Mouse (Mus musculus) cerebellum, adult 9-10 months (tissue): ENCODE measurements around the gene Tmem192.

Source experiments
- DNase-seq: peaks from one replicate; pipeline ENCODE4 v3.0.0; 2022

Gene Tmem192

DNA sequence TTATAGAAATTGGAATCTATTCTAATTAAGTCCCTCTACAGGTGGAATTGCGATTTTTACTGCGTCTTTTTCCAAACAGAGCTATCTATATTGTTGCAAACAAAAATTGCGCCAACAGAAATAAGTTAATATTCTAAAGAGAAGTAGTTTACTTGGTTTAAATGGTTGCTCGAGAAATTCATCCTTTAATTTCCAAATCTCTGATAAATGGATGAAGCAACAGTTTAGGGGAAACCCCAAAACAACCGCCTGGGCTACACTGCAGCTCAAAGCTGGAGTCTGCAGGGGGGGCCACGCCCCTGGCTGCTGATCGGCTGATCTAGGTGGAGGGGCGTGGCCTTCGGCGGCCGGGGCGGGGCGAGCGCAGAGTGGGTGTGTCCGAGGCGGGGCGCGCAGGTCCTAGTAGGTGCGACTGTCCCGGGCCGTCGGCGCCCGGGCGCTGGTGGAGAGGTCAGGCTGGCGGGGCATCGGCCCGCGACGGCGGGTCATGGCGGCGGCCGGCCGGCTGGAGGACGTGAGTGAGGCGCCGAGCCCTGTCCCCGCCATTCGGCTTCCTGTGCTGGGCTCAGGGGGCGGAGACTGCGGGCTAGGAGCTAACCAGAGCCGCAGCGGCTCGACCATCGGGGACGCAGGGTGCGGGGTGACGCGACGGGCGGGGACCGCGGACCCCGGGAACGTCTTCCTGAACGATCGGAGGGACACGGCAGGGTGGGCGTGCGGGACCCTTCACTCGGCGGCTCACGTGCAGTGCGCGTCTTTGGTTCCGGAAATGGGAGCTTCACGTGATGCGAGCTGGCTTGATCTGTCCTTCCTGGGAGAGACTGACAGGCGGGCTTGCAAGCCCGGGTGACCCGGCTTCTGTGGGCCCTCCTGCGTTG lies at the start of gene Tmem192:
TSS of gene Tmem192 (plus strand) at position 366 of the 878 bp plus-strand sequence.
- peak; percentile 98 for DNase-seq

- DNase-seq = no peak
These were observed 48.3 kb upstream of the Tmem192 start for GRCm38 (mm10) chr8:64898710-64899109.

DNA sequence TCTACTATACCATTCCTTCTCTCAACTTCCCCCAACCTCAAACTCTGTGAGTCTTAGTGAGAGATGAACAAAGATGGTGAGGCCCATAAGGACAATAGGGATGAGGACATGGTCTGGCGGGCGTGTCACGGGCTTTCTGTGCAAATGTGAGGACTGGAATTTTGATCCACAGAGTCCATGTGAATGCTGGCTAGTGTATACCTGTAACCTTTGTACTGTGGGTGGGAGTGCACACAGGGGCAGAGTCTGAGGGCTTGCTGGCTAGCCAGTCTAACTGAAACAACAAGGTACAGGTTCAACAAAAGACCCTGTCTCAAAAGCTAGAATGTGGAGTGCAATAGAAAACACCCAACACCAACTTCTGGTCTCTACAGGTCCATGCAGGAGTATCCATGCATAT lies 46.3 kb upstream of the Tmem192 start:
- DNase-seq = no peak

GRCm38 (mm10) chr8:64901527-64902156 lies 45.3 kb upstream of the Tmem192 start:
- no peak for DNase-seq

- no peak for DNase-seq
These were observed 44.8 kb upstream of the Tmem192 start for GRCm38 (mm10) chr8:64902191-64902590.

DNA sequence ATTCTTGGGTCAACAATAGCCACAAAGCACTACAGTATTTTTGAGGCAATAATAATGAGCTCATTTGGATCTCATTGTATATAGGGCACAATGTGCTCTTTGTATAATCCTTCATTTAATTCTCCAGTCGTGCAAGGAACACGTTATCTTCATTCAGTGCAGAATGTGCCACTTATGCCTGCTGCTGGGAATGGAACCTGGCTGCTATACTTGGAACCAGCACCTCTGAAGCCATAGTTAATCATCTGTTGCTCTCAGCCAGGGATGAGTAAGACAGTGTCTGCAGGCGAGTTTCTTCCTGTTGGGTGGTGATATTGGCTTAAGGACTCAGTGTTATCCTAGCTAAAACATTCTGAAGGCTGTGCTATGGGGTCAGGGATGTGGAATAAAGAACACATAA lies 43.2 kb upstream of the Tmem192 start:
- no peak for DNase-seq

DNA sequence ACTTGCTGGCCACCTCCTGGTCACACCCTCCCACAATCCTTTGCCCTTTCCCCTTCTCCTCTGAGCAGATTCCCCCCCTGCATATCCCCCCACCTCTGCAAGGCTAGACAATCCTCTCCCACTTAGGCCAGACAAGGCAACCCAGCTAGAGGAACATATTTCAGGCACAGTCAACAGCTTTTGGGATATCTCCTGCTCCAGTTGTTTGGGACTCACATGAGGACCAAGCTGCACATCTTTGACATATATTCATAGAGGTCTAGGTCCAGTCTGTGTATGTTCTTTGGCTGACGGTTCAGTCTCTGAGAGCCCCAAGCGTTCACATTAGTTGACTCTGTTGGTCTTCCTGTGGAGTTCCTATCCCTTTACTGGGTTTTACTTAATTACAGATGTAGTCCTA lies 37.0 kb upstream of the Tmem192 start:
- no peak for DNase-seq

DNA sequence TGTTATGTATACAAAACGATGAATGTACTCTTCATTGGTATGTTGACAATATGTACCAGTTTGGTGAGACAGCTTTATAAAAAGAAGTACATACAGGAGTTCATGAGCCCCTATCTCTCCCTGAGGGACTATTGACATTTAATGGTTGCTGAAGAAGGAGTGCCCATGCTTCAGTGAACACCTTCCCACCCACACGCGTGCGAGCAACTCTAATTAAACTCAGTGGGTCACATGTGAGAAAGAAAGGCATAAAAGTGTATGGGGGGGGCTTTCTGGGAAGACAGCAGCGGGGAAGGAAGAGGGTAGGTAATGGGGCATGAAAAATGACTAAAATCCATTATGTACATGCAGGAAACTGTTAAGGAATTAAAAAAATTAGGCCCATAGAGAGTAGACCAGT lies 30.2 kb upstream of the Tmem192 start:
- DNase-seq = no peak

DNA sequence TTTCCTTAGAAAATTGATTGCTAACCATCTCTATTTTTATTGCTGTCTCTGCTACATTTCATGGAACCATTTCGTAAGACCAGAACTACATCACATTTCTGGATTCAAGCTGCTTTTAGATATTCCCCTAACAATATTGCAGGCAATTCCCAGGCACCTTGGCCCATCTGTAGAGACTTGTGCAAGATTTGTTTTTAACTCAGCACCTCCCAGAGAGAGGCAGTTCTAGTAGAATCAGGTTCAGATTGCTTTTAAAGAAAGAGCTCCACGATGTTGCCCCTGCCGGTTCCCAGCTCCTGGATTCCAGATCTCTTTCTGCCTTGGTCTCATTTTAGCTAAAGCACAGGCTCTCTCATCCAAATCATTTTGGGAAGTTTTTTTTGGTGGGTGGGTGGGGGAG lies 23.7 kb upstream of the Tmem192 start:
- DNase-seq = no peak

DNA sequence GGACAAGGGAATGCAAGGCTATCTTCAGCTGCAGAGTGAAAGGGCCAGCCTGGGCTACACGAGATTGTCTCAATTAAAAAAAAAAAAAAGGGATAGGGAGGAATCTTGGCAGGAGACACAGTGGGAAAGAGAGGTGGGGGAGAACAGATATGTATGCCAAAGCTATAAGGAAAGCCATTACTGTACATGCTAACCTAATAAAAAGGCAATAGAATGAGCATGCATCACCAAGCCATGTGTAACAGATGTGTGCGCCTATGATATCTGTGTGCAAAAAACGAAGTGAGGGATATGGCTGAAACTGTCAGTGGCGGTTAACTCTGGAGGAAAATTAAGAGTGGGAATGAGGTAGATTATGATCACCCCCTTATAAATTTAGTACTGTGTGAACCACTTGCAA lies 21.2 kb upstream of the Tmem192 start:
- DNase-seq = no peak

DNA sequence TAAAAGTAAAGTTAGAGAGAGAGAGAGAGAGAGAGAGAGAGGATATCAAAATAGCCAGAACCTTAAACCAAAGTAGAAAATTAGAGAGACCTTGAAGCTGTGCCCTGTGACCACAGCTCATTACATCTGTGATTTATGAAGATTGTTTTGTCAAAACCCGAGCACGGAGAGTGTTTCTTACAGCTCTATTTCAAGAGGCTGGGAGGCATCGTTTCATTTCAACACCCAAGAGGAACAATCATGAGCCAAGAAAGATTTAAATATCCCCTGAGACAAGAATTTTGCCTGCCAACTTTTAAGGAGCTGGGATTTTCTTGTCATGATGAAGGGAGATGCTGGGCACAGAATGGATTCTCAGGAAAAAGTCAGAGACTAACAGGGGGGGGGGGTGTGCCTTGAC lies 20.6 kb upstream of the Tmem192 start:
- DNase-seq = no peak

GRCm38 (mm10) chr8:64928938-64929337 lies 18.0 kb upstream of the Tmem192 start:
- no peak for DNase-seq

DNA sequence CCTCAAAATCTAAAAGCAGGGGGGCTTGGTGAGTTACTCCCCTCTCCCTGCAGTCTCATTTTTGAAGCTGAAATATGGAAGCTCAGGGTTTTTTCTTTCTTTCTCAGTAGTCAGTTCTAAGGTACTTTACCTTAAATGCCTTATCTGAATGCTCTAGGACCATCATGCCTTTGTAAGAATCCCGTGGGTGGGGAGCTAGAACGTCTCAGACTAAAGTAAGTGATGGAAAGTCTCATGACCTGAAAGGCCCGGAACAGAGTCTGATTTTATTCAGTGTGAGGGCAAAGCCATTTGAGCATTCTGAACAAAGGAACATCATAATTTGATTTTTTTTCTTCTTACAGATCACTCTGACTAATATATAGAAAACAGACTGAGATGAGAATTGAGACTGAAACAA lies 12.0 kb upstream of the Tmem192 start:
- no peak for DNase-seq

DNA sequence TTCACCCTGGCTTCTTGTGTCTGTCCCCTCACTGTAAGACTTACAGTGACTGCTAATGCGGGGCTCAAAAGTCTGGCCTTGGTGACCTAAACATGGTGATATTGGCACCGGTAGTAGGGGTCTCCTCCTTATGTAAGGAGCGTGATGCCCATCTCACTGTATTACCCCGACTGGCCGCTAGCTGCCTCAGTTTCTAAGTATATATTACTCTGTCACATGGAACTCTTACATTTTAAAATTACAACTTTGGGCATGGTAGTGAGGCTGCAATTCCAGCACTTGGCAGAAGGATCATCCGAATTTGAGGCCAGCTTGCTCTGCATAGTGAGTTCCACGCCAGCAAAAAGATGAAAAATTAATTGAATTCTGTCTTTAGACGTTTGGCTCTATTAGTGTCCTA lies 6.0 kb upstream of the Tmem192 start:
- DNase-seq = no peak

- DNase-seq = peak; percentile 85
These were observed 5.5 kb upstream of the Tmem192 start for GRCm38 (mm10) chr8:64941495-64941894.

DNA sequence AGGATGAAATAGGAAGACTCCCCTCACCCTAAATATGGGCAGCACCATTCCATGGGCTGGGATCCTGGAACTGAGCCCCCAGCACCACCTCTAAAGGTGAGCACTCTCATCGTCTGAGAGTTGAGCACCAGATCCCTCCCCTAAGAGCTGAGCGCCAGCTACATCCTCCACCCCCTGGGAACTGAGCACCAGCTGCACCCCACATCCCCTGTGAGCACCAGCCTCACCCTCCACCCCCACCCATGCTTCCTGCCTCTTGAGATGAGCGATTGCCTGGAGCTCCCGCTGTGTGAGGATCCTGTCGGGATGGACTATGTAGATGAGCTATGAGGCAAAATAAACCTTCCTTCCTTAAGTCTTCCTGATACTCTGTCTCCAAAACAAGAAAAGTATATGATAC lies 4.0 kb upstream of the Tmem192 start:
- DNase-seq = no peak

DNA sequence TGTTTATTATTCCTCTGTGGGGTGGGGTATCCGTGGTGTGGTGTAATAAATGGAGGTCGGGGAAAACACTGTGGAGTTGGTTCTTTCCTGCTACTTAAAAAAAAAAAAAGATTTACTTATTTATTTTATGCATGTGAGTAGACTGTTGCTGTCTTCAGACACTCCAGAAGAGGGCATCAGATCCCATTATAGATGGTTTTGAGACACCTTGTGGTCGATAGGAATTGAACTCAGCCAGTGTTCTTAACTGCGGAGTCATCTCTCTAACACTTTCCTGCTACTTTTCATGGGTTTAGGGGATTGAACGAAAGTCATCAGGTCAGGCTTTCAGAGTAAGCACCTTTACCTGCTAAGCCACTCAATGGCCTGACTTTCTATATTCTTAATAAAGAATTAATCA lies 2.2 kb upstream of the Tmem192 start:
- peak; percentile 35 for DNase-seq

DNA sequence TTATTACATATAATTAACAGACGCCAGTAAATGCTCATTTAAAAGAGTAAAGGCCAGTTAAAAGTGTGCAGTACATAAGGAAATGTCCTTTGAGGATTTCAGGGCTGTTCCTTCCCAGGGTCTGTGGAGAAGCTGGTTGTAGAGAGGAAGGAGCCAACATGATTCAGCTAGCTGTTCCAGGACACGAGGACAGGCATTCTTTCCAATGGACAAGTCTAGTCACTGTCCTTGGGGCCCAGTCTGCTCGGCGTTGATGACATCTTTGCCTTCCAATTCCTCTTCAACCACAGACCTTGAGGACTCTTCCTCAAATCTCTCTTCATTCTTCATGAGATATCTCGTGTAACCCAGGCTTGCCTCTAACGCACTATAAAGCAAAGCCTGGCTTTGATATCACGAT lies 1.4 kb upstream of the Tmem192 start:
- no peak for DNase-seq

DNA sequence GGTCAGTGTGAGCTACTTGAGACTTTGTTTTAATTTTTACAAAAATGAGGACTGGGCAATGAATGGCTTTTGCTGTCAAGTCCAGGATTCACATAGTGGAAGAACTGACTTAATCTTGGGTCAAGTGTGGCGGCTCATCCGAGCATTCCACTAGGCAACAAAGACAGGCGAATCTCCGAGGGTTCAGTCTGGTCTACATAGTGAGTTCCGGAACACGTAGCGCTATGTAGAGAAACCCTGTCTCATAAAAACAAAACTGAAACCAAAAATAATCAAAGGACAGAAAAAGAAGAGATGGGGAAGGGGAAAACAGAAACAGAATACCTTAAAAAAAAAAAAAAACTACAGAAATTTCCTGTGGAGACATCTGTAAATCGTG lies 555 bp upstream of the Tmem192 start:
- DNase-seq = peak; percentile 21

DNA sequence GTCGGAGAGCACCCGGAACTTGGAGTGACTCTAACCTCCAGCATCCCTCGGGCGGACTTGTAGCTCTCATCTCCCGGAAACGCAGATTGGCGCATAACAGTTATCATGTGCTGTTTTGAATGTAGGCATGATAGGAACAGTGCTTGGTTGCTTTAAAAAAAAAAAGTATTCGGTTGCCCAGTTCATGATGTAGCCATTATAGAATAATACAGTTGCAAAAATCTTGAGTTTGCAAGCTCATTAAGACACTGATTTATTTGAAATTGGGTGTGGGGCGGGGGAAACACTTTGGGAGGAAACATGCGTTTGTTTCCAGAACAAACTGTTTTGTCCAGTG lies 681 bp downstream of the Tmem192 start:
- no peak for DNase-seq

GRCm38 (mm10) chr8:64948371-64948770 lies 1.4 kb downstream of the Tmem192 start:
- DNase-seq = peak; percentile 71

DNA sequence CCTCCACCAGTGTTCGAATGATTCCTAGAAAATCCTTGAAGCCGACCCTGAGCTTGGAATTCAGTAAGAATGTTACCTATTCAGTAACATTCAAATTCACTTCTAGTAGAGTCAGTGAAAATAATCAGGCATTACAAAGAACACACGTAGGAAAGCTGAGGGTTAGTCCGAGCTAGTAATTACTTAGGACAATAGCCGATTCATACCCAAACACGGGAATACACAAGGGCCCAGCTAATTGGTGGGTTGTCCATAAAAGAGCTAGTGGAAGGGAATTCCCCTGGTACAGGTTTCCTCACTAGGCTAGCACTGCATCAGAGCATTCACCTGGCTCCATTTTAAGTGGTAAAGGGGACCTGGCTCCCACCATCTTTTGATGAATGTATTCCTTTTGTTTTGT lies 5.1 kb downstream of the Tmem192 start:
- no peak for DNase-seq

DNA sequence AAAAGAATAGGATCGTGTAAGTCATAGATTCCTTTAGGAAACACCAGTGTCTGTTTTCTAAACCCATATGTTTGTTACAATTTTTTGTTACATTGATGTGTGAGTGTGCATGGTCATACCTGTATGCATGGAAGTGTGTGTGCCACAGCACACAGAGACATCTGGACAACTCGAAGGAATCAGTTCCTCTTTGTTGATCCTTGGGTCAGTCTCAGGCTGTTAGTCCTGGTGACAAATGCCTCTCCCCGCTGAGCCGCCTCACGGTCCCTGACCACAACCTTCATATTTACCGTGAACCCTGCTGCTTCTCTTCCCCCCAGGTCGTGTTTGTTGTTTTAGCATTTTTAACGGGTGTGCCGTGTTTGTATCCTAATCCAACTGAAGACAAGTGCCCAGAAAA lies 12.0 kb downstream of the Tmem192 start:
- DNase-seq = no peak

DNA sequence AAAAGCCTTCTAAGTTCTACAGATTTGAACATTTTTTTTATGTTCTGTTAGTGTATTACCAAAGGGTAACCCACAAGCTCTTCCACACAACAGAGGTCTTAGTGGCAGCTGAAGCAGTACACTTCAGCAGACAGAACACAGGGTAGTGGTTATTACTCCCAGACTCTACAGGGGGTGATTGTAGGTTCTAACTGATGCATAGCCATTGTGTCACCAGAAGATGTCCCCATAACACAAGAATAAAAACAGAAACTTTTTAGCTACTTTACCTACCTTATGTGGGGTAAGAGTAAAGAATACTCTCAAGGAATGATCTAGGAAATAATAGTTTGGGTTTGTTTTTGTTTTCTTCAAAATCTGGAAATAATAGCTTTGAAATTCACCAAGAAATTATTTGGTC lies 15.9 kb downstream of the Tmem192 start:
- DNase-seq = no peak
